In genomic region chr4:32668291-32668690, GRCm38 (mm10) we compare ENCODE assay signal across 1 mouse cellular context.
TF ChIP-seq lines count a peak whose summit lies in the region.

No protein-coding gene starts in this region.

TF ChIP-seq in MEL, 35 proteins besides CTCF, POLR2A, EP300 and RAD21 (continued from another document):
- TF ChIP-seq MEF2A (IDR thresholded peaks at IDR 0.05; ENCODE audit: extremely low read depth, insufficient replicate concordance, low read depth, low read length, poor library complexity, severe bottlenecking) (no peak), MXI1 (IDR thresholded peaks at IDR 0.05; ENCODE audit: low read depth, low read length) (no peak), MAX (IDR thresholded peaks at IDR 0.05; ENCODE audit: low read length) (no peak), TCF12 (IDR thresholded peaks at IDR 0.05; ENCODE audit: low read depth, low read length) (no peak), TAL1 (IDR thresholded peaks at IDR 0.05; ENCODE audit: low read length) (no peak)
